Mouse (Mus musculus) large intestine, adult 2 months (tissue): ENCODE results near the gene Pole. TPM values are rescaled to one million over a fixed set of nuclear protein-coding genes. Genes with fewer than 3 reads are reported as not detected.

ENCODE experiments used
- polyA plus RNA-seq: library from polyadenylated mRNA; depleted of rRNA; stranded (reverse); fragments of >200 nt; gene quantifications from 2 replicates; pipeline ENCODE4 v1.2.3, GENCODE M21; 2012; rRNA removed

Gene Pole
- polyA plus RNA-seq, 1 experiment: 12.3 TPM

Other genes with a start within 250 kb of the Pole start
- gene Gm17655, start 213.8 kb upstream of the Pole start, polyA plus RNA-seq: 0.21 and 0.23 TPM in 2 replicates
- 0.20 and 0.41 TPM in 2 replicates for gene Gm35315, start 191.9 kb upstream of the Pole start, polyA plus RNA-seq
- 0.36 and 0.49 TPM in 2 replicates for gene Plcxd1, start 186.3 kb upstream of the Pole start, polyA plus RNA-seq
- gene Gtpbp6, start 178.1 kb upstream of the Pole start, polyA plus RNA-seq: 70.5 and 76.0 TPM in 2 replicates
- 0.30 and 0.44 TPM in 2 replicates for gene Zfp605, start 176.2 kb upstream of the Pole start, polyA plus RNA-seq
- 34.2 and 51.3 TPM in 2 replicates for gene Chfr, start 150.5 kb upstream of the Pole start, polyA plus RNA-seq
- gene Golga3, start 109.6 kb upstream of the Pole start, polyA plus RNA-seq: 4.7 and 8.6 TPM in 2 replicates
- 4.7 and 7.2 TPM in 2 replicates for gene Ankle2, start 55.3 kb upstream of the Pole start, polyA plus RNA-seq
- gene Pgam5, start 16.4 kb upstream of the Pole start, polyA plus RNA-seq: 19.0 and 21.0 TPM in 2 replicates
- gene Pxmp2, start 120 bp upstream of the Pole start, polyA plus RNA-seq: 5.1 and 5.9 TPM in 2 replicates
- 4.9 and 5.0 TPM in 2 replicates for gene P2rx2, start 56.9 kb downstream of the Pole start, polyA plus RNA-seq
- 0.16 TPM in 1 of 2 replicates, not detected in the other for gene Lrcol1, start 58.4 kb downstream of the Pole start, polyA plus RNA-seq
- 31.2 and 40.4 TPM in 2 replicates for gene Fbrsl1, start 162.2 kb downstream of the Pole start, polyA plus RNA-seq